Mouse (Mus musculus) heart, embryonic 11.5 days (tissue): ENCODE data around the gene Ankrd44. TPM values are rescaled to one million over a fixed set of nuclear protein-coding genes. Genes with fewer than 3 reads are reported as not detected.

ENCODE experiments used
- ATAC-seq: fragments of 200-750 bp; cut with Nextera tagmentation; replicated peaks from 2 replicates; pipeline ENCODE4 v1.8.0; 2017; ENCODE audit warnings: moderate library complexity; ENCODE audit not compliant: insufficient number of reproducible peaks, low FRiP score, low TSS enrichment
- H3K27ac ChIP-seq: fragments of 300-500 bp; sonication (generic); 2 replicates; pipeline ENCODE4 v1.5.1; 2014; ENCODE audit warnings: mild to moderate bottlenecking, low read depth, low read length
- H3K27me3 ChIP-seq: fragments of 300-500 bp; sonication (generic); 2 replicates; pipeline ENCODE4 v1.6.1; 2014; ENCODE audit warnings: mild to moderate bottlenecking, low read length, mixed read lengths; ENCODE audit not compliant: control insufficient read depth, insufficient read depth
- H3K36me3 ChIP-seq: fragments of 300-500 bp; sonication (generic); 2 replicates; pipeline ENCODE4 v1.6.1; 2014; ENCODE audit warnings: mild to moderate bottlenecking, low read length, moderate library complexity, mixed read lengths; ENCODE audit not compliant: control insufficient read depth, insufficient read depth
- H3K4me1 ChIP-seq: fragments of 300-500 bp; sonication (generic); 2 replicates; pipeline ENCODE4 v1.6.1; 2014; ENCODE audit warnings: low read length; ENCODE audit not compliant: control insufficient read depth, insufficient read depth
- H3K4me2 ChIP-seq: fragments of 300-500 bp; sonication (generic); 2 replicates; pipeline ENCODE4 v1.6.1; 2014; ENCODE audit warnings: mild to moderate bottlenecking, moderate library complexity
- H3K4me3 ChIP-seq: fragments of 300-500 bp; sonication (generic); 2 replicates; pipeline ENCODE4 v1.5.1; 2014; ENCODE audit warnings: low read depth, low read length
- H3K9ac ChIP-seq: fragments of 300-500 bp; sonication (generic); 2 replicates; pipeline ENCODE4 v1.6.1; 2014; ENCODE audit warnings: mild to moderate bottlenecking, low read depth, low read length, moderate library complexity
- H3K9me3 ChIP-seq: fragments of 300-500 bp; sonication (generic); replicated peaks from 2 replicates; pipeline ENCODE4 v1.6.1; 2016; ENCODE audit warnings: low read length; ENCODE audit not compliant: control insufficient read depth
- WGBS: fragments of 180-500 bp; shearing (Covaris S2); extraction: QIAGEN DNeasy Blood & Tissue Kit; methylation state at CpG from one replicate; pipeline ENCODE4 v1.1.7; 2014; ENCODE audit not compliant: insufficient replicate concordance; 5-methylcytosine and 5-hydroxymethylcytosine counted together
- polyA plus RNA-seq: library from polyadenylated mRNA; unstranded; fragments of >200 nt; fragmentation: Nextera tagmentation; extraction: Ambion mirVana; gene quantifications from 2 replicates; pipeline ENCODE4 v1.2.1, GENCODE M21; 2014

Ankrd44 gene
- polyA plus RNA-seq, 1 experiment from 2014 or later, result 11.1 TPM

GRCm38 (mm10) chr1:54888449-54888848 is 37.7 kb downstream of the Ankrd44 start:
- Histone ChIP-seq H3K4me3 (no peak overlapping the region), H3K36me3 (no peaks in the 10 kb centered on the region)
- 38% methylated on average over 5 of the region's 5 CpGs for WGBS

GRCm38 (mm10) chr1:54887873-54888272 is 38.3 kb downstream of the Ankrd44 start:
- no peaks in the 10 kb centered on the region for H3K27me3 ChIP-seq
- no peaks in the 10 kb centered on the region for H3K36me3 ChIP-seq
- no peak overlapping the region for H3K4me2 ChIP-seq
- no peak overlapping the region for H3K27ac ChIP-seq
- no peaks in the 10 kb centered on the region for H3K9me3 ChIP-seq
- H3K4me3 ChIP-seq, result no peak overlapping the region
- H3K4me1 ChIP-seq, result peaks cover 12% of the 10 kb centered on the region
- 76% methylated on average over 3 of the region's 3 CpGs for WGBS
- H3K9ac ChIP-seq, result no peak overlapping the region
- no peak for ATAC-seq

More at GRCm38 (mm10) chr1:54888449-54888848, 37.7 kb downstream of the Ankrd44 start:
- Histone ChIP-seq H3K4me1 (peaks cover 12% of the 10 kb centered on the region), H3K27ac (no peak overlapping the region), H3K27me3 (no peaks in the 10 kb centered on the region), H3K9ac (no peak overlapping the region), H3K4me2 (no peak overlapping the region), H3K9me3 (no peaks in the 10 kb centered on the region)
- ATAC-seq, result no peak

GRCm38 (mm10) chr1:54882856-54883467 is 43.2 kb downstream of the Ankrd44 start:
- no peak overlapping the region for H3K9ac ChIP-seq
- no peaks in the 10 kb centered on the region for H3K36me3 ChIP-seq
- 63% methylated on average over 2 of the region's 2 CpGs for WGBS
- H3K9me3 ChIP-seq, result no peaks in the 10 kb centered on the region
- no peak overlapping the region for H3K4me3 ChIP-seq
- no peaks in the 10 kb centered on the region for H3K27me3 ChIP-seq
- H3K4me2 ChIP-seq, result no peak overlapping the region
- H3K27ac ChIP-seq, result no peak overlapping the region
- ATAC-seq, result no peak
- no peaks in the 10 kb centered on the region for H3K4me1 ChIP-seq

GRCm38 (mm10) chr1:54881523-54881922 is 44.7 kb downstream of the Ankrd44 start:
- 69% methylated on average over 3 of the region's 3 CpGs for WGBS
- Histone ChIP-seq H3K4me2 (no peak overlapping the region), H3K4me1 (no peaks in the 10 kb centered on the region), H3K9me3 (no peaks in the 10 kb centered on the region), H3K9ac (no peak overlapping the region), H3K4me3 (no peak overlapping the region), H3K27ac (no peak overlapping the region), H3K36me3 (no peaks in the 10 kb centered on the region), H3K27me3 (no peaks in the 10 kb centered on the region)
- no peak for ATAC-seq

- peaks cover 5% of the 10 kb centered on the region; the same call in 1 of the 2 replicates for H3K4me1 ChIP-seq
- WGBS, result 84% methylated on average over 10 of the region's 10 CpGs
- no peak for ATAC-seq
- no peaks in the 10 kb centered on the region for H3K27me3 ChIP-seq
- H3K4me3 ChIP-seq, result no peak overlapping the region
- no peak overlapping the region for H3K9ac ChIP-seq
- no peaks in the 10 kb centered on the region for H3K9me3 ChIP-seq
- H3K4me2 ChIP-seq, result no peak overlapping the region
- no peaks in the 10 kb centered on the region for H3K36me3 ChIP-seq
- no peak overlapping the region for H3K27ac ChIP-seq
Measured at GRCm38 (mm10) chr1:54877423-54878073, 48.6 kb downstream of the Ankrd44 start.

GRCm38 (mm10) chr1:54877014-54877413 is 49.2 kb downstream of the Ankrd44 start:
- H3K27ac ChIP-seq, result no peak overlapping the region
- H3K9ac ChIP-seq, result no peak overlapping the region
- no peaks in the 10 kb centered on the region for H3K27me3 ChIP-seq
- no peaks in the 10 kb centered on the region for H3K9me3 ChIP-seq
- no peak overlapping the region for H3K4me2 ChIP-seq
- H3K4me1 ChIP-seq, result peaks cover 5% of the 10 kb centered on the region; the same call in 1 of the 2 replicates
- no peak for ATAC-seq
- WGBS, result 82% methylated on average over 5 of the region's 5 CpGs
- H3K36me3 ChIP-seq, result no peaks in the 10 kb centered on the region
- H3K4me3 ChIP-seq, result no peak overlapping the region

- WGBS, result 76% methylated on average over 6 of the region's 6 CpGs
- Histone ChIP-seq H3K9ac (no peak overlapping the region), H3K27me3 (no peaks in the 10 kb centered on the region), H3K4me3 (no peak overlapping the region), H3K27ac (no peak overlapping the region), H3K4me2 (no peak overlapping the region), H3K4me1 (peaks cover 5% of the 10 kb centered on the region; the same call in 1 of the 2 replicates), H3K36me3 (no peaks in the 10 kb centered on the region), H3K9me3 (no peaks in the 10 kb centered on the region)
- ATAC-seq, result no peak
Measured at GRCm38 (mm10) chr1:54874094-54874493, 52.1 kb downstream of the Ankrd44 start.

GRCm38 (mm10) chr1:54872857-54873616 is 53.1 kb downstream of the Ankrd44 start:
- H3K27ac ChIP-seq, result no peak overlapping the region
- 60% methylated on average over 9 of the region's 9 CpGs for WGBS
- ATAC-seq, result no peak
- no peak overlapping the region for H3K4me2 ChIP-seq
- no peaks in the 10 kb centered on the region for H3K27me3 ChIP-seq
- H3K4me1 ChIP-seq, result peaks cover 5% of the 10 kb centered on the region; the same call in 1 of the 2 replicates
- H3K9me3 ChIP-seq, result no peaks in the 10 kb centered on the region
- no peak overlapping the region for H3K9ac ChIP-seq
- H3K4me3 ChIP-seq, result no peak overlapping the region
- no peaks in the 10 kb centered on the region for H3K36me3 ChIP-seq
